Mouse (Mus musculus) forebrain, embryonic 13.5 days (tissue): Measurements from ENCODE around the gene Mbtps1. TPM values are rescaled to one million over a fixed set of nuclear protein-coding genes. Genes with fewer than 3 reads are reported as not detected.
A peak's percentile ranks its signal among the peaks of the same experiment; 100 is the strongest.

Experiments
- ATAC-seq: fragments of 200-750 bp; cut with Nextera tagmentation; 2 replicates; pipeline ENCODE4 v1.8.0; 2017
- H3K27ac ChIP-seq: fragments of 300-500 bp; sonication (generic); 2 replicates; pipeline ENCODE4 v1.5.1; 2015; ENCODE audit warnings: inconsistent platforms, mild to moderate bottlenecking, moderate library complexity
- H3K27me3 ChIP-seq: fragments of 300-500 bp; sonication (generic); 2 replicates; pipeline ENCODE4 v1.6.1; 2015; ENCODE audit warnings: mild to moderate bottlenecking, inconsistent platforms
- H3K36me3 ChIP-seq: fragments of 300-500 bp; sonication (generic); 2 replicates; pipeline ENCODE4 v1.6.1; 2015; ENCODE audit warnings: mild to moderate bottlenecking, inconsistent platforms; ENCODE audit not compliant: poor library complexity, severe bottlenecking
- H3K4me1 ChIP-seq: fragments of 300-500 bp; sonication (generic); 2 replicates; pipeline ENCODE4 v1.6.1; 2015; ENCODE audit warnings: inconsistent platforms
- H3K4me2 ChIP-seq: fragments of 300-500 bp; sonication (generic); 2 replicates; pipeline ENCODE4 v1.6.1; 2015; ENCODE audit warnings: inconsistent platforms, mild to moderate bottlenecking, moderate library complexity
- H3K4me3 ChIP-seq: fragments of 300-500 bp; sonication (generic); 2 replicates; pipeline ENCODE4 v1.5.1; 2015; ENCODE audit warnings: mild to moderate bottlenecking, inconsistent platforms
- H3K9ac ChIP-seq: fragments of 300-500 bp; sonication (generic); 2 replicates; pipeline ENCODE4 v1.6.1; 2015; ENCODE audit warnings: mild to moderate bottlenecking, inconsistent platforms
- H3K9me3 ChIP-seq: fragments of 300-500 bp; sonication (generic); replicated peaks from 2 replicates; pipeline ENCODE4 v1.6.1; 2016; ENCODE audit warnings: inconsistent platforms
- whole genome bisulfite sequencing: fragments of 180-500 bp; shearing (Covaris S2); methylation state at CpG from one replicate; pipeline ENCODE4 v1.1.7; 2015; 5-methylcytosine and 5-hydroxymethylcytosine counted together
- polyA plus RNA-seq: library from polyadenylated mRNA; unstranded; fragments of >200 nt; fragmentation: Nextera tagmentation; extraction: Ambion mirVana; gene quantifications from 2 replicates; pipeline ENCODE4 v1.2.1, GENCODE M21; 2015

The Mbtps1 gene
- polyA plus RNA-seq, 1 experiment from 2014 or later = 67.2 TPM

DNA sequence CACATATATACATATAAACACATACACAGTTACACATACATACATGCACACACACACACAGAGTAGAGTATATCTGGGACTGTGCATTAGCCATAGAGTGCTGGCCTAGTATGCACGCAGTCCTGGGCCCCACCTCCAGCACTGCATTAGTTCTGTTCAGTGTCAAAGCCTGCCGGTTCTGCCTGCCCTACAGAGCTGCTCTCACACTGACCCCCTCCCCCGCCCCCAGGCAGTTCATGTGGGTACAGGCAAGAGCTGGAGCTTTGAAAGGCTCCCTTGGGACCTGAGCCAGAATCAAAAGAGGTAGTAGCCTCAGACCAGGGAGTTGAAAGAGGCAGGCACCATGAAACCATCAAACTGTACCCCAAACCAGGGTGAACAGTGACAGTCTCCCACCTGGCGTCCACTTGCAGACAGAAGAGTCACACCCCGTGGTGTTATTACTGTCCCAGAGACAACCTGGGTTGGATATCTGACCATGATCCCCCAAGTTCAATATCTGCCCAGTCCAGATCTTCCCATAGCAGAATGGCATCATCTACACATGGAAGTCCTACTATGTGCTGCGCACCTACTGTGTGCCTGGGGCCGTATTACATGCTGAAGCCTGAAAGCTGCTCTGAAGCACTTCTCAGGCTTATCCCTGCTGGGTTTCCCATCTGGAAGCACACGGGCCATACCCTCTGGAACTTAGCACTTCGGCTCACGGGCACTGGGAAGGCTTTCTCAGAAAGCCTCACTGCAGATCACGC, 74.2 kb downstream of the Mbtps1 start:
- Histone ChIP-seq H3K4me3 (no peak overlapping the region), H3K9ac (no peak overlapping the region), H3K4me2 (no peak overlapping the region), H3K9me3 (no peaks in the 10 kb centered on the region), H3K27ac (no peak overlapping the region), H3K27me3 (no peaks in the 10 kb centered on the region), H3K36me3 (no peaks in the 10 kb centered on the region), H3K4me1 (no peaks in the 10 kb centered on the region)
- ATAC-seq = no peak
- WGBS = 83% methylated on average over 11 of the region's 11 CpGs

DNA sequence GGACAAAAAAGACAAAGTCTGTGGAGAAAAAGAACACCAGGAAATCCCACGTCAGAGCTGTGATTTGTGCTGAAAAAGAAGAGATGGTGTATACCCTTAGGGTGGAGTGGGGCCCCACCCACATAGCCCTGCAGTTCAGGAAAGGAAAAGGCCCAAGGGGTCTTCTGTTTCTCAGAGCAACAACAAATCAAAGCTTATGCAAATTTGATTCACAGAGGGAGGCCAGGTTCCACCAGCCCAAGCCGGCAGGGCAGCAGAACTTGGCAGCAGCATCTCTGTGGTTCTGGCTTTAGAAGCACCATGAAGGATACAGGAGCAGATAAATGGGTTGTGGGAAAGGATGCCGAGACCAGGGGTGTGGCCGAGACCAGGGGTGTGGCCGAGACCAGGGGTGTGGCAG, 79.9 kb downstream of the Mbtps1 start:
- Histone ChIP-seq H3K9me3 (no peaks in the 10 kb centered on the region), H3K9ac (no peak overlapping the region), H3K27me3 (no peaks in the 10 kb centered on the region), H3K36me3 (no peaks in the 10 kb centered on the region), H3K27ac (no peak overlapping the region), H3K4me3 (no peak overlapping the region), H3K4me2 (no peak overlapping the region), H3K4me1 (0 out of 2 replicates have a peak, but pooled peaks cover 6% of the 10 kb centered on the region)
- no peak for ATAC-seq
- WGBS = 29% methylated on average over 5 of the region's 5 CpGs

DNA sequence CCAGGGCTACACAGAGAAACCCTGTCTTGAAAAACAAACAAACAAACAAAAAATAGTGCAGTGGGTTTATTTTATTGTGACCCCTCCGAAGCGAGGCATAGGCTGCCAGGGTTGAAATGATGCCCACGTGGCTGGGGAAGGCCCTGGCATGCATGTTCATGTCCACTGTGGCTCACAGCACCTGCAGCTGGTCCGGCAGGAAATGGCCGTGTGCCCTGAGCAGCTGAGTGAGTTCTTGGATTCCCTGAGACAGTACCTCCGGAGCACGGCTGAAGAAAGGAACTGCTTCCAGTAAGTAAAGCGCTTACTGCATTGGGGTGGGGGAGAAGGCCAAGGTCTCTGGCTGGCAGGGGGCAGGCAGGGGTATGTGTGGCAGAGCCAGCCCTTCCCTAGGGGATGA, 90.4 kb downstream of the Mbtps1 start:
- Histone ChIP-seq H3K27ac (no peak overlapping the region), H3K9ac (no peak overlapping the region), H3K4me2 (no peak overlapping the region), H3K4me3 (no peak overlapping the region), H3K36me3 (no peaks in the 10 kb centered on the region), H3K9me3 (no peaks in the 10 kb centered on the region), H3K27me3 (peaks cover 21% of the 10 kb centered on the region), H3K4me1 (peaks cover 34% of the 10 kb centered on the region)
- 96% methylated on average over 8 of the region's 8 CpGs for WGBS
- ATAC-seq = no peak

DNA sequence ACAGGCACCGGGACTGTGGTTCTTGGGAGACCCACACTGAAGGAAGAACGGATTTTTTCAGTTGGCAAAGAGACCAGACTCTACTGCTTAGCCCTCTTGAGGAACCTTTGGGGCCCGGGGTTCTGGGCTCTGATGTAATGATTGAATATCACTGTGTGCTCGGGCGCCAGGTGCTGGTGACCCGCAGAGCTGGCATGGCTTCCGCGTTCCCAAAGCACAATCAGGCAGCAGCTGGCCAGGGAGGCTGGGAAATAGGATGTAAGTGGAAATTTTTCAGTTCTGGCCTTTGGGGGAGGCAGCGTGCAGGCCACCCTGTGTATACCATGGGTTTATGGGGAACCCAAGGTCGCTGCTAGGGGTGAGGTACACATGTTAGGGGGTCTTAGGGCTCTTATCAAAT, 91.7 kb downstream of the Mbtps1 start:
- no peak for ATAC-seq
- Histone ChIP-seq H3K9me3 (no peaks in the 10 kb centered on the region), H3K4me2 (no peak overlapping the region), H3K27me3 (peaks cover 21% of the 10 kb centered on the region), H3K36me3 (no peaks in the 10 kb centered on the region), H3K9ac (no peak overlapping the region), H3K4me1 (peaks cover 35% of the 10 kb centered on the region), H3K4me3 (no peak overlapping the region), H3K27ac (no peak overlapping the region; the same call in 1 of the 2 replicates)
- WGBS = 76% methylated on average over 10 of the region's 10 CpGs

DNA sequence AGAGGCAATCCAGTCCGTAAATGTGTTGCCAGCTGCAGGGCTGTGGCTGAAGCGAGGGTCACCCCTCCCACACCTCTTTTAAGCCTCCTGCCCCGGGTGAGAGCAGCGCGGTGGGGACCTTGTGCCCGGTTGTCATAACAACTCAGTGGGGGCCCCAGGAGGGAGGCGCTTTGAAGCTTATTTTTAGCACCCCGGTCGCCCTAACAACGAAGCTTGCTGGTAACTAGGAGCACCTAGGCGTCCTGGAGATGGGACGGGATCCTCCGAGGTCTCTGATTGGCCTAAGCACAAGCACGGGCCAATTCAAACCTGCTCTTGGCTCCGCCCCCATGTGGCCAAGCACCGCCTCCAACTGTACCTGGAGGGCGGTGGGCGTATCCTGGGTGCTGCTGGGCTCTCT, 92.4 kb downstream of the Mbtps1 start:
- peak; percentile 55; the same call in 1 of the 2 replicates for ATAC-seq
- 4% methylated on average over 18 of the region's 18 CpGs for WGBS
- no peak overlapping the region for H3K27ac ChIP-seq

DNA sequence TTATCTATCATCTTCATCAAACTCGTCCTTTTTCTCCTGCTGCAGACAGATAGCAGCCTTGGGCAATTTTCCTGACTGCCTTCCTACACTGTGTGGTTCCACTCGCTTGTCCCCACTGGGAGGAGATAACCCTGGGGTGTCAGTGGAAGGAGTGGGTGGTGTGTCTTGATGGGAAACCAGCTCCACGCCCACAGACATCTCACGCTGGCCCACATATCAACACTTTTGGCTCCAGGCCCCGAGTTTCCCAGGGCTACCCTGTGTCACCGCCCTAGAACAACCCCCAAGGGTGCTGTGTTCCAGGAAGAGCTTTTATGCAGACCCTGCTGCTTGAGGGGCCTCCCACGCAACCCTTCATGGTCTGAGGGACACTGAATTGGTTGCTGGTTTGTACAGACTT, 94.8 kb downstream of the Mbtps1 start:
- no peaks in the 10 kb centered on the region for H3K9me3 ChIP-seq
- H3K9ac ChIP-seq = no peak overlapping the region
- H3K27ac ChIP-seq = no peak overlapping the region
- no peak overlapping the region for H3K4me2 ChIP-seq
- H3K4me3 ChIP-seq = no peak overlapping the region
- H3K27me3 ChIP-seq = peaks cover 21% of the 10 kb centered on the region
- ATAC-seq = no peak
- H3K4me1 ChIP-seq = peaks cover 58% of the 10 kb centered on the region
- no peaks in the 10 kb centered on the region for H3K36me3 ChIP-seq
- 43% methylated on average over 7 of the region's 7 CpGs for WGBS

More for the DNA sequence above, 92.4 kb downstream of the Mbtps1 start:
- no peaks in the 10 kb centered on the region for H3K9me3 ChIP-seq
- no peaks in the 10 kb centered on the region for H3K36me3 ChIP-seq
- H3K4me3 ChIP-seq = no peak overlapping the region
- H3K9ac ChIP-seq = no peak overlapping the region
- H3K4me1 ChIP-seq = peaks cover 41% of the 10 kb centered on the region
- peak overlapping the region; percentile 44 for H3K4me2 ChIP-seq
- H3K27me3 ChIP-seq = peaks cover 21% of the 10 kb centered on the region

DNA sequence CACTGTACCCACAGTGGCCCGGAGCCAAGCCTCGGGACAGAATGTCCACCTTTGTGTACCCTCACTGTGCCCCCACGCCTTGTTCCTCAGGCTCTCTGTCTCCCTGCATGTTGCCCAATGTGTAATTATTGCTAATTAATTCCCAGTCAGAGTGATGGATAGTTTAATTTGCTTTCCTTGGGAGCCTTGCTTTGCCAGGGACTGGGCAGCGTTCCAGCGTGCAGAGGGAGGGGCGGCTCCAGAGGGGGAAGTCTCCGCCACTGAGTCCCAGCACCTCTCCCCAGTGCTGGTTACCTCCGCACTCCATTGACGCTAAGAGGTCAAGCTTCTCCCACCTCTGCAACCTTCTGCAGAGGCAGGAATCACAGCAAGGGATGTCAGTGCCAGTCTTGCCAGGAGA, 97.2 kb downstream of the Mbtps1 start:
- Histone ChIP-seq H3K27ac (no peak overlapping the region; the same call in none of the 2 replicates), H3K27me3 (peaks cover 21% of the 10 kb centered on the region), H3K4me3 (no peak overlapping the region), H3K9me3 (no peaks in the 10 kb centered on the region), H3K4me2 (0 out of 2 replicates have a peak overlapping the region, but pooled peaks have one; percentile 16), H3K4me1 (peaks cover 50% of the 10 kb centered on the region), H3K9ac (no peak overlapping the region), H3K36me3 (no peaks in the 10 kb centered on the region)
- WGBS = 20% methylated on average over 9 of the region's 9 CpGs
- peak; percentile 64 for ATAC-seq

DNA sequence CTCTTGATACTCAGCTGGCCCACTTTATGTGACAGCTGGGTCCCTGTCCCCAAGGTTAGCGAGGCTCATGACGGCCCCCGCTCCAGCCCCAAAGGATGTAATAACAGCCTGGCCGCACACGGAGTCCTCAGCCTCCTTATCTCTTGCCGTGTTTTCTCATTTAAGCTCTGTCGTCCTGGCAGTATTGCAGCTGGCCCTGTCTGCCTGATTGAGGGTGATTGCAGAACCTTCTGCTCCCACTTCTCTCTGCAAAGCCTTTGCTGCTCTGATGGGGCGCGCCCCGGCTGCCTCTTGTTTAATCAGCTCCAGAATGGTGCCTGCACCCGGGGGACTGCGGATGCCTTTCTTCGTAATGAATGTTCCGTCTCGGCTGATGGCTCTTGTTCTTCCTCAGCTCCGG, 98.8 kb downstream of the Mbtps1 start:
- no peak overlapping the region for H3K4me2 ChIP-seq
- 0 out of 2 replicates have a peak overlapping the region, but pooled peaks have one; percentile 8 for H3K9ac ChIP-seq
- WGBS = 49% methylated on average over 16 of the region's 16 CpGs
- peaks cover 6% of the 10 kb centered on the region for H3K27me3 ChIP-seq
- peak overlapping the region; percentile 71 for H3K27ac ChIP-seq
- no peaks in the 10 kb centered on the region for H3K36me3 ChIP-seq
- ATAC-seq = peak; percentile 40; the same call in 1 of the 2 replicates
- H3K4me1 ChIP-seq = peaks cover 33% of the 10 kb centered on the region
- no peak overlapping the region for H3K4me3 ChIP-seq
- H3K9me3 ChIP-seq = no peaks in the 10 kb centered on the region

Other genes with a start within 250 kb of the Mbtps1 start
- 465 and 467 TPM in 2 replicates for gene Hsbp1, start 214.2 kb downstream of the Mbtps1 start, polyA plus RNA-seq
- 11.0 and 11.1 TPM in 2 replicates for gene Mlycd, start 163.9 kb downstream of the Mbtps1 start, polyA plus RNA-seq
- gene Osgin1, start 124.6 kb downstream of the Mbtps1 start, polyA plus RNA-seq = 0.14 and 0.37 TPM in 2 replicates
- 13.3 and 15.3 TPM in 2 replicates for gene Necab2, start 112.0 kb downstream of the Mbtps1 start, polyA plus RNA-seq
- gene Slc38a8, start 57.0 kb downstream of the Mbtps1 start, polyA plus RNA-seq = not detected in 2 replicates
- 109 and 130 TPM in 2 replicates for gene Hsdl1, start 16.4 kb upstream of the Mbtps1 start, polyA plus RNA-seq
- 0.19 and 0.62 TPM in 2 replicates for gene Dnaaf1, start 16.5 kb upstream of the Mbtps1 start, polyA plus RNA-seq
- 15.2 and 16.8 TPM in 2 replicates for gene Taf1c, start 46.5 kb upstream of the Mbtps1 start, polyA plus RNA-seq
- gene Adad2, start 54.0 kb upstream of the Mbtps1 start, polyA plus RNA-seq = not detected in 2 replicates
- gene Kcng4, start 76.9 kb upstream of the Mbtps1 start, polyA plus RNA-seq = 0.17 TPM in 1 of 2 replicates, not detected in the other
- 0.76 and 1.7 TPM in 2 replicates for gene Wfdc1, start 107.6 kb upstream of the Mbtps1 start, polyA plus RNA-seq
- gene Atp2c2, start 141.3 kb upstream of the Mbtps1 start, polyA plus RNA-seq = not detected in 2 replicates
- 11.6 and 14.4 TPM in 2 replicates for gene Tldc1, start 219.7 kb upstream of the Mbtps1 start, polyA plus RNA-seq